Mouse (Mus musculus) stomach, embryonic 16.5 days (tissue): ENCODE measurements at regions not wholly inside any gene's neighbourhood (a gene's known extent, or its start where the extent isn't known, plus 50 kb on each side); places are given as distances from the start of the nearest gene placed in this dataset.

ENCODE experiments used
- ATAC-seq: fragments of 200-750 bp; cut with Nextera tagmentation; 2 replicates; pipeline ENCODE4 v1.8.0; 2017; ENCODE audit warnings: moderate number of reproducible peaks, moderate TSS enrichment; ENCODE audit not compliant: insufficient read depth, low FRiP score
- H3K27ac ChIP-seq: fragments of 300-500 bp; sonication (generic); 2 replicates; pipeline ENCODE4 v1.5.1; 2014; ENCODE audit warnings: low read length
- H3K27me3 ChIP-seq: fragments of 300-500 bp; sonication (generic); 2 replicates; pipeline ENCODE4 v1.6.1; 2014; ENCODE audit warnings: low read length, control low read depth, mixed read lengths; ENCODE audit not compliant: control insufficient read depth, insufficient read depth
- H3K36me3 ChIP-seq: fragments of 300-500 bp; sonication (generic); 2 replicates; pipeline ENCODE4 v1.6.1; 2014; ENCODE audit warnings: low read length; ENCODE audit not compliant: control insufficient read depth, insufficient read depth
- H3K4me1 ChIP-seq: fragments of 300-500 bp; sonication (generic); 2 replicates; pipeline ENCODE4 v1.6.1; 2014; ENCODE audit warnings: low read length, control low read depth, mixed read lengths; ENCODE audit not compliant: control insufficient read depth, insufficient read depth
- H3K4me2 ChIP-seq: fragments of 300-500 bp; sonication (generic); 2 replicates; pipeline ENCODE4 v1.6.1; 2014; ENCODE audit warnings: low read depth, low read length, mixed read lengths
- H3K4me3 ChIP-seq: fragments of 300-500 bp; sonication (generic); replicated peaks from 2 replicates; pipeline ENCODE4 v1.5.1; 2014; ENCODE audit warnings: mild to moderate bottlenecking, low read length
- H3K9ac ChIP-seq: fragments of 300-500 bp; sonication (generic); 2 replicates; pipeline ENCODE4 v1.6.1; 2014; ENCODE audit warnings: low read length
- H3K9me3 ChIP-seq: fragments of 300-500 bp; sonication (generic); replicated peaks from 2 replicates; pipeline ENCODE4 v1.6.1; 2016; ENCODE audit warnings: low read length, control low read depth; ENCODE audit not compliant: control insufficient read depth
- WGBS: fragments of 180-500 bp; shearing (Covaris S2); extraction: QIAGEN DNeasy Blood & Tissue Kit; methylation state at CpG from one replicate; pipeline ENCODE4 v1.1.7; 2014; 5-methylcytosine and 5-hydroxymethylcytosine counted together

DNA sequence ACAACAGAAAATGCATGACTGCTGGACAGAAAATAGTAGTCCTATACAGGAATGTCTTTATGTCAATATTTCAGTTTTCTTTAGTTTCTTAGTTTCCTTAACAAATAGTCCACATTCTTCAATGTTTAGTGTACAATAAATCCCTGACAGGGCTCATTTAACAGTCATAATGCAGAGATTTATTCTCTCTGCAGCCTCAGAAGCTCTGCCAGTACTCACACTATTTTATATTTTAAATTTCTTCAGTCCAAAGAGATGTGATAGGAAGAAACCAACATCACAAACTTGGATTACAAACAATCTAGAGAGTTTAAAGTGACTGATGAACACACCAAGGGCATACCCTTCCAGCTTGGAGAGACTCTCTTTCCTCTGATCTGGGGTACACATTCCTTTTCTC is 583.9 kb downstream of the Flrt2 start:
- Histone ChIP-seq H3K9ac (no peak overlapping the region), H3K27ac (no peak overlapping the region), H3K9me3 (no peaks in the 10 kb centered on the region), H3K4me2 (no peak overlapping the region), H3K36me3 (no peaks in the 10 kb centered on the region), H3K27me3 (no peaks in the 10 kb centered on the region), H3K4me1 (no peaks in the 10 kb centered on the region), H3K4me3 (no peak overlapping the region)
- ATAC-seq: no peak

DNA sequence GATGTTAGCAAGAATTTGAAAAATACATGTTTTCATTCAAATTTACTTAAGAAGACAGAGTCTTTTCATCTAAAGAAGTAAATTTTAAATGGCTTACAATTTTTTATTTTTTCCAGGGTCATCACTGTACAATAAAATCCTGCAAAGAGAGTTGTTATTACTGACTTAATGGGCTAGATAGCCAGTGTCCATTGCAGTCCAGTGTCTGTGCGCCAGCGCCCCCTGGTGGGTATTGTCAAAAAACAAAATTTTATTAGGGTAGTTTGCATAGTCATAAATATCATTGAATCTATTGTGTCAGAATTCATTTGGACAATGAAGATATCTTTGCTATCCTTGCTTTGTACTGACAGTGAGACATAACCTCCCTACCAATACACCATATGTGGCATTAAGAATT is 619.1 kb downstream of the Flrt2 start:
- no peaks in the 10 kb centered on the region for H3K9me3 ChIP-seq
- no peaks in the 10 kb centered on the region for H3K36me3 ChIP-seq
- H3K4me3 ChIP-seq: no peak overlapping the region
- 4% methylated on average over 2 of the region's 2 CpGs for WGBS
- H3K4me1 ChIP-seq: no peaks in the 10 kb centered on the region
- no peak overlapping the region for H3K9ac ChIP-seq
- ATAC-seq: no peak
- no peak overlapping the region for H3K27ac ChIP-seq
- no peaks in the 10 kb centered on the region for H3K27me3 ChIP-seq
- H3K4me2 ChIP-seq: no peak overlapping the region

GRCm38 (mm10) chr12:96323061-96323786 is 631.2 kb downstream of the Flrt2 start:
- Histone ChIP-seq H3K27ac (no peak overlapping the region), H3K4me2 (no peak overlapping the region), H3K4me1 (no peaks in the 10 kb centered on the region), H3K9me3 (no peaks in the 10 kb centered on the region), H3K36me3 (no peaks in the 10 kb centered on the region), H3K27me3 (no peaks in the 10 kb centered on the region), H3K4me3 (no peak overlapping the region), H3K9ac (no peak overlapping the region)
- WGBS: 50% methylated on average over 10 of the region's 10 CpGs
- ATAC-seq: peak; percentile 75; the same call in 1 of the 2 replicates

GRCm38 (mm10) chr12:96351143-96351542 is 659.1 kb downstream of the Flrt2 start:
- peak; percentile 72 for ATAC-seq
- H3K27me3 ChIP-seq: no peaks in the 10 kb centered on the region
- no peak overlapping the region for H3K4me2 ChIP-seq
- no peak overlapping the region for H3K9ac ChIP-seq
- no peaks in the 10 kb centered on the region for H3K36me3 ChIP-seq
- no peak overlapping the region for H3K27ac ChIP-seq
- no peaks in the 10 kb centered on the region for H3K4me1 ChIP-seq
- H3K4me3 ChIP-seq: no peak overlapping the region
- WGBS: 41% methylated on average over 3 of the region's 3 CpGs
- H3K9me3 ChIP-seq: no peaks in the 10 kb centered on the region

DNA sequence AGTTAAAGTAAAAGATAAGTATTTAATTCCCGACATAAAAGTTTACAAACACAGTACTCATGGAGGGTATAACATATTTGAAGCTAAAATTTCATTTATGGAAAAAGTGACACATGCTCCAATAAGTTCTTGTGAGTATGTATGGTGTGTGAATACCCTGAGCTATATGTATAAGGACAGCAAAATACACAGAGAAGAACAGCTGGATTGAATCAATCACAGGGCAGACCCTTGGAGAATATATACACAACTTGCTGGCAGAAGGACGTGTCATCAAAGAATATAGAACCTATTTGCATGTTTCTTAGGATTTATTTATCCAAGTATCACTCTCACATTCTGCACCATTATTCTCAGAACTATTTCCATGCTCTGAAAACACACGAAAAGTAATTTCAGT is 686.9 kb downstream of the Flrt2 start:
- H3K27me3 ChIP-seq: no peaks in the 10 kb centered on the region
- WGBS: 41% methylated on average over 3 of the region's 3 CpGs
- no peaks in the 10 kb centered on the region for H3K9me3 ChIP-seq
- no peak overlapping the region for H3K9ac ChIP-seq
- H3K4me2 ChIP-seq: no peak overlapping the region
- no peaks in the 10 kb centered on the region for H3K36me3 ChIP-seq
- H3K27ac ChIP-seq: no peak overlapping the region
- no peak overlapping the region for H3K4me3 ChIP-seq
- no peaks in the 10 kb centered on the region for H3K4me1 ChIP-seq
- no peak for ATAC-seq

GRCm38 (mm10) chr12:96419104-96419503 is 727.1 kb downstream of the Flrt2 start:
- ATAC-seq: no peak
- no peaks in the 10 kb centered on the region for H3K36me3 ChIP-seq
- H3K4me2 ChIP-seq: no peak overlapping the region
- H3K27me3 ChIP-seq: no peaks in the 10 kb centered on the region
- 35% methylated on average over 3 of the region's 3 CpGs for WGBS
- H3K9ac ChIP-seq: no peak overlapping the region
- no peak overlapping the region for H3K27ac ChIP-seq
- no peak overlapping the region for H3K4me3 ChIP-seq
- H3K9me3 ChIP-seq: no peaks in the 10 kb centered on the region
- H3K4me1 ChIP-seq: no peaks in the 10 kb centered on the region

- H3K4me2 ChIP-seq: no peak overlapping the region
- H3K9ac ChIP-seq: no peak overlapping the region
- H3K4me1 ChIP-seq: no peaks in the 10 kb centered on the region
- H3K4me3 ChIP-seq: no peak overlapping the region
- no peak overlapping the region for H3K27ac ChIP-seq
- H3K9me3 ChIP-seq: no peaks in the 10 kb centered on the region
- H3K27me3 ChIP-seq: no peaks in the 10 kb centered on the region
- ATAC-seq: no peak
- H3K36me3 ChIP-seq: no peaks in the 10 kb centered on the region
Measured at GRCm38 (mm10) chr12:96419567-96419966, 727.5 kb downstream of the Flrt2 start.

DNA sequence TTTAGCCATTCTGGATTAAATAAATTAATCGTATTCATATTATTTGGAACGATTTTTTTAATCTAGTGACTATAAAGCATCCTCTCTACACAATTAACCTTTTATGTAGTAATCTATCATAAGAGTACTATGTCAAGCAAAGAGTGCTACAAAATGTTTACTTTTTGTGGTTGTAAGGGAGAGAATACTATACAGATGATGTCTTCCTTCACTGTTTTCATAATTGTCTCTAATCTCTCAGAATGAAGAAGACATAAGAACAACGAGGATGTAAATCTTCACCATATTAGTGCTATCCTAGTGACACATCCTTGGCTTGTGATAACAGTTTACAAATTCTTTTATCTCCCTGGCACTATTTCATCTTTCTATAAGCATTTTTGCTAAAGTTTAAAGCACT is 735.6 kb downstream of the Flrt2 start:
- 72% methylated on average over 3 of the region's 3 CpGs for WGBS
- Histone ChIP-seq H3K4me2 (no peak overlapping the region), H3K4me3 (no peak overlapping the region), H3K36me3 (no peaks in the 10 kb centered on the region), H3K27ac (no peak overlapping the region), H3K4me1 (no peaks in the 10 kb centered on the region), H3K27me3 (no peaks in the 10 kb centered on the region), H3K9me3 (no peaks in the 10 kb centered on the region), H3K9ac (no peak overlapping the region)
- no peak for ATAC-seq

DNA sequence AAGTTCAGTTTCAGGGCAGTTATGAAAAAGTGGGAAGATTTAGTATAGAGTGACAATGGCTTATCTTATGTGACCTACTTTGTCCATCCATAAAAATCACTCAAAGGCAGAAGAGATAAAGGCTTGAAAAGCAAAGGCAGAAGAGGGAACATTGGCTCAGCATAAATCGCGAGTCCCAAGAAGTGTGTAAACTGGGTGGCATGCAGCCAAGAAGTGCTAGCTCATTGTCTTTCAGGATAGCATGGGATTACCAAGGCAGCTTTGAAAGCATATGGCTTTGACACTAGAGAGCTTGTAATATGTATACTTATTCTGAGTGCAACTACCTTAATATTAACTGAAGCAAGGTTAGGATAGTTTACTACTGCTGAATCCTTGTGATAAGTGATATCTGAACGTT is 750.5 kb downstream of the Flrt2 start:
- Histone ChIP-seq H3K27me3 (no peaks in the 10 kb centered on the region), H3K9ac (no peak overlapping the region), H3K27ac (no peak overlapping the region), H3K4me1 (no peaks in the 10 kb centered on the region), H3K9me3 (no peaks in the 10 kb centered on the region), H3K4me2 (no peak overlapping the region), H3K4me3 (no peak overlapping the region), H3K36me3 (no peaks in the 10 kb centered on the region)
- no peak for ATAC-seq
- 74% methylated on average over 3 of the region's 3 CpGs for WGBS

DNA sequence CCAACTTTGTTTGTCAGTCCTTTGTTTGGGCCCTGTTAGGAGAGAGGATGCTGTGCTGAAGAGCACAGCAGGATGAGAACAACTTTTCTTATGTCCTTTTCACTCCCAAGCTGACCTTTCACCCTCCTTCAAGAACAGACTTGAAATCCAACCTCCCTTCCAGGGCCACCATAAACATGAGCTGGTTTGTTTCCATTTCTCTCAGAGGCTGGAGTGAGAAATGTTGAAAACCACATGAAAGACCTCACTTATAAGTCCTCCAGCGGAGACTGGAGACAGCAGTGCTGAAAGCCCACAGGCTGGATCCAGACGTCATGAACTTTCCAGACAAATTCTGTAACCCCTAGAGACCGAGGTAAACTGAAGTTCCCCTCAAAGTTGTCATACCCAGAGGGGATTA is 761.3 kb downstream of the Flrt2 start:
- no peak for ATAC-seq
- Histone ChIP-seq H3K4me1 (no peaks in the 10 kb centered on the region), H3K27me3 (no peaks in the 10 kb centered on the region), H3K27ac (no peak overlapping the region), H3K36me3 (no peaks in the 10 kb centered on the region), H3K9ac (no peak overlapping the region), H3K4me3 (no peak overlapping the region), H3K9me3 (no peaks in the 10 kb centered on the region), H3K4me2 (no peak overlapping the region)
- WGBS: 24% methylated on average over 3 of the region's 3 CpGs
